Mouse (Mus musculus) myocyte (in vitro differentiated cells): Measurements from ENCODE around the gene Atoh8.

Source experiments
- CEBPB ChIP-seq: IDR thresholded peaks from 2 replicates; pipeline ENCODE4 v1.6.1; 2011; ENCODE audit warnings: mild to moderate bottlenecking, moderate library complexity; ENCODE audit not compliant: poor library complexity, insufficient read depth, severe bottlenecking
- MYOG ChIP-seq, 3 experiments: IDR thresholded peaks; one replicate each; pipeline ENCODE4 v1.6.1; 2011; ENCODE audit warnings: control low read depth in 2 of 3, low read depth in 2 of 3, mild to moderate bottlenecking in 2 of 3; ENCODE audit not compliant: insufficient read length in 2 of 3, control insufficient read depth in 1 of 3, insufficient read depth in 1 of 3
- POLR2A ChIP-seq: IDR thresholded peaks from one replicate; pipeline ENCODE4 v1.6.1; 2011; ENCODE audit warnings: low read depth, mild to moderate bottlenecking, control low read depth, moderate library complexity; ENCODE audit not compliant: insufficient read length
- POLR2AphosphoS2 ChIP-seq: IDR thresholded peaks from one replicate; pipeline ENCODE4 v1.6.1; 2011; ENCODE audit warnings: low read depth, control low read depth; ENCODE audit not compliant: insufficient read length
- TCF12 ChIP-seq: IDR thresholded peaks from one replicate; pipeline ENCODE4 v1.6.1; 2011; ENCODE audit warnings: mild to moderate bottlenecking, control low read depth; ENCODE audit not compliant: poor library complexity, insufficient read depth, severe bottlenecking
- TCF3 ChIP-seq: IDR thresholded peaks from one replicate; pipeline ENCODE4 v1.6.1; 2011; ENCODE audit warnings: low read depth, control low read depth; ENCODE audit not compliant: insufficient read length
- USF1 ChIP-seq: IDR thresholded peaks from one replicate; pipeline ENCODE4 v1.6.1; 2011; ENCODE audit warnings: low read depth, mild to moderate bottlenecking, control low read depth, moderate library complexity

- no peak for TF ChIP-seq POLR2AphosphoS2
- no peak for TF ChIP-seq TCF12
- TF ChIP-seq POLR2A: no peak
- no peak for TF ChIP-seq USF1
- TF ChIP-seq TCF3: no peak
- no peak for TF ChIP-seq MYOG (IDR thresholded peaks at IDR 0.05; ENCODE audit: control insufficient read depth in 1 of 3, insufficient read depth in 1 of 3, insufficient read length in 2 of 3, low read depth in 2 of 3)
- no peak for TF ChIP-seq CEBPB
Observed at GRCm38 (mm10) chr6:72206021-72206420, 29.4 kb downstream of the Atoh8 start.
